Mouse (Mus musculus) monocyte, adult 5-6 weeks (primary cell): ENCODE results near the gene Zdhhc12. TPM values are rescaled to one million over a fixed set of nuclear protein-coding genes. Genes with fewer than 3 reads are reported as not detected.
A peak's percentile ranks its signal among the peaks of the same experiment; 100 is the strongest.

Experiments used
- ATAC-seq: fragments of 153-309, 156-312 bp; replicated peaks from 2 replicates; pipeline ENCODE4 v1.8.0; 2017; ENCODE audit warnings: mild to moderate bottlenecking; ENCODE audit not compliant: low TSS enrichment, insufficient number of reproducible peaks, severe bottlenecking, poor library complexity, low FRiP score
- total RNA-seq: library from RNA; stranded (forward); fragments of 200-1000, 200-491, 200-594 nt; gene quantifications from 3 replicates; pipeline ENCODE4 v1.2.3, GENCODE M21; 2017

Gene Zdhhc12
- total RNA-seq, 1 experiment from 2014 or later: 7.1 TPM

GRCm38 (mm10) chr2:30108260-30108659, 14.8 kb upstream of the Zdhhc12 start:
- no peak for ATAC-seq

GRCm38 (mm10) chr2:30107646-30108045, 14.2 kb upstream of the Zdhhc12 start:
- ATAC-seq: no peak

GRCm38 (mm10) chr2:30106364-30106763, 12.9 kb upstream of the Zdhhc12 start:
- no peak for ATAC-seq

GRCm38 (mm10) chr2:30100214-30100613, 6.8 kb upstream of the Zdhhc12 start:
- ATAC-seq: no peak

- ATAC-seq: peak; percentile 44; the same call in 1 of the 2 replicates
These were observed 2.6 kb upstream of the Zdhhc12 start for GRCm38 (mm10) chr2:30095882-30096527.

- ATAC-seq: no peak
These were observed 750 bp upstream of the Zdhhc12 start for GRCm38 (mm10) chr2:30094208-30094588.

- ATAC-seq: no peak
These were observed 1.0 kb downstream of the Zdhhc12 start for GRCm38 (mm10) chr2:30092280-30092918.

GRCm38 (mm10) chr2:30091521-30091920, 1.9 kb downstream of the Zdhhc12 start:
- no peak for ATAC-seq

- ATAC-seq: no peak
These were observed 6.1 kb downstream of the Zdhhc12 start for GRCm38 (mm10) chr2:30087310-30087709.

- no peak for ATAC-seq
These were observed 8.8 kb downstream of the Zdhhc12 start for GRCm38 (mm10) chr2:30084632-30085031.

- ATAC-seq: peak; percentile 82
These were observed 9.3 kb downstream of the Zdhhc12 start for GRCm38 (mm10) chr2:30084113-30084512.

- no peak for ATAC-seq
These were observed 13.2 kb downstream of the Zdhhc12 start for GRCm38 (mm10) chr2:30080181-30080800.

GRCm38 (mm10) chr2:30078760-30079159, 14.7 kb downstream of the Zdhhc12 start:
- no peak for ATAC-seq

GRCm38 (mm10) chr2:30078349-30078712, 15.1 kb downstream of the Zdhhc12 start:
- ATAC-seq: no peak

GRCm38 (mm10) chr2:30077502-30078348, 15.7 kb downstream of the Zdhhc12 start, which contains the start of gene Pkn3:
TSS of gene Pkn3 (plus strand) at chr2:30077684.
- ATAC-seq: peak; percentile 78

- no peak for ATAC-seq
These were observed 16.5 kb downstream of the Zdhhc12 start for GRCm38 (mm10) chr2:30076959-30077358.

- ATAC-seq: no peak
These were observed 17.0 kb downstream of the Zdhhc12 start for GRCm38 (mm10) chr2:30076439-30076838.

- ATAC-seq: no peak
These were observed 17.8 kb downstream of the Zdhhc12 start for GRCm38 (mm10) chr2:30075625-30076024.

GRCm38 (mm10) chr2:30073285-30073684, 20.2 kb downstream of the Zdhhc12 start:
- no peak for ATAC-seq
